Mouse (Mus musculus) cerebellum, postnatal 25 days (tissue): ENCODE data around the gene Stk10.

Experiments
- DNase-seq, 2 experiments: peaks; one replicate each; pipeline ENCODE4 v3.0.0; 2021; ENCODE audit warnings: mixed read lengths in 2 of 2

The Stk10 gene

GRCm38 (mm10) chr11:32551579-32552297 lies 18.6 kb downstream of the Stk10 start:
- no peak for DNase-seq

GRCm38 (mm10) chr11:32552401-32553090 lies 19.4 kb downstream of the Stk10 start:
- DNase-seq: peak; percentile 50 to 55

DNA sequence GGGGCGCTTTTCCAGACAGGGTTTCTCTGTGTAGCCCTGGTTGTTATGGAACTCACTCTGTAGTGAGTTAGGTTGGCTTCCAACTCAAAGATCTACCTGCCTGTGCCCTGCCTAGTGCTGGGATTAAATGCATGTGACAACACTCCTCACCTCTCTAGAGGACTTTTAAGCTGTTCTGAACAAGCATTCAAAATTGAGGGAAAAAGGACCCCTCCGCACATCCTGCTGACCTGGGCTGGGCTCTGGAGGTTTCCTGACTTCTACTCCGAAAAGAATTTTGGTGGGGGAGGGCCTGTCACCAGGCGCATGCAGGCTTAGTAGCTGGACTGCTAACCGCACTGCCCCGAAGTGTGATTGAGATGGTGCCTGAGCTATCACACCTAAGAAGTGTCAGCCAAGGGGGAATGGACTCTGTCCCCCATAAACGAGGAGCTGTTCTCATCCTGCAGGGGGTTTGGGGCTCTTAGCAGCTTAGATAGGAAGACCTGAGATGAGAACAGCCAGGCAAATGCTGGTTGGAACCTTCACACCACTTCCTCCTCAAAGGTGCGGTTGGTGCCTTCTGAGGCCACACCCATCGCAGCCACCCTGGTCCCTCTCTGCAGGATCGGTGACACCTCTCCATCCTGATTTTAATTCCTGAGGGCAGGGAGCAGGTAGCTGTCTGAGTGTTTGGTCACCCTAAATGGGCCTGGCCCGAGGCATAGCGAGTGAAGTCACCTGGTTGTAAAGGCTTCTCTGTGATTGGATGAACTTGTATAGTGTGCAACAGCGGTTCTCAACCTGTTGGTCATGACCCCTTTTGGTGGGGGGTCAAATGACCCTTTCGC lies 20.4 kb downstream of the Stk10 start:
- no peak for DNase-seq

GRCm38 (mm10) chr11:32554141-32555091 lies 21.3 kb downstream of the Stk10 start:
- no peak for DNase-seq

DNA sequence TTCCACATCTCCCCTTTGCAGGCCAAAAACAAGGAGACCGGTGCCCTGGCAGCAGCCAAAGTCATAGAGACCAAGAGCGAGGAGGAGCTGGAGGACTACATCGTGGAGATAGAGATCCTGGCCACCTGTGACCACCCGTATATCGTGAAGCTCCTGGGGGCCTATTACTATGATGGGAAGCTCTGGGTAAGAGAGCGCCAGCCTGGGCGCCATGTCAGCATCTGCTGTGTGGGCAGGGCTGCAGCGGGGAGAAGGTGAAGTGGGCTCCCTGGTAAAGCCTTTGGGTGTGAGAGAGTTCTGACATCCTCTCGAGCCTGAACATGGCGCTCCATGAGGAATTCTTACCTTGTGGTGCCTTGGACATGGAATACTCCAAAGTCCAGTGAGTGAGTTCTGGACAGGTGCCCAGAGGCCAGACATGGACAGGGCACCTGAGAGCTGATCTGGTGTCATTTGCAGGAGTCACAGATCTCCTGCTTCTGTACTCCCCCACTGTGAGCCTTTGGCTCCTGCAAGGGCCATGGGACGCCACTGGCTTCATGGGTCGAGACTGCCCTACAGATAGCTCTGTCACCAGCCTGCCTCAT lies 22.1 kb downstream of the Stk10 start:
- DNase-seq: peak; percentile 41 to 54

- no peak for DNase-seq
Observed at GRCm38 (mm10) chr11:32556333-32556990, 23.4 kb downstream of the Stk10 start.

GRCm38 (mm10) chr11:32558026-32558425 lies 24.9 kb downstream of the Stk10 start:
- no peak for DNase-seq

DNA sequence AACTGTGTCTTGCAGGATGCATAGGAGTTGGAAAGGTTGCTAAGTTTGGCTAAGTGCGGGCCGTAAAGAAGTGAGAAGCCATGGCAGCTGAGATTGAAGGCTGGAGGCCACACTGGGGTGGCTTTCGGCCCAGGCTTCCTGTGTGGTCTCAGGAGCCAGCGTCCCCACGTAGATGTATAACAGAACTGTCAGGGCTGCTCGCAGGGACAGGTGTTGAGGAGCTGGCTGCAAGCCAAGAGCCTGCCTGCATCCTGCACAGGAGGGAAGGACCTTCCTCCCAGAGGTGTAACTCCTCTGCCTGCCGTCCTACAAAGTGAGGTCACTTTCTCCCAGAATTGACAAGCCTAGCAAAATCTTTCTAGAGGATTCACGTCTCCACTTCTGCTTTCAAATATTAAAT lies 25.6 kb downstream of the Stk10 start:
- peak; percentile 47 to 62 for DNase-seq

GRCm38 (mm10) chr11:32560015-32560770 lies 27.1 kb downstream of the Stk10 start:
- DNase-seq: no peak

DNA sequence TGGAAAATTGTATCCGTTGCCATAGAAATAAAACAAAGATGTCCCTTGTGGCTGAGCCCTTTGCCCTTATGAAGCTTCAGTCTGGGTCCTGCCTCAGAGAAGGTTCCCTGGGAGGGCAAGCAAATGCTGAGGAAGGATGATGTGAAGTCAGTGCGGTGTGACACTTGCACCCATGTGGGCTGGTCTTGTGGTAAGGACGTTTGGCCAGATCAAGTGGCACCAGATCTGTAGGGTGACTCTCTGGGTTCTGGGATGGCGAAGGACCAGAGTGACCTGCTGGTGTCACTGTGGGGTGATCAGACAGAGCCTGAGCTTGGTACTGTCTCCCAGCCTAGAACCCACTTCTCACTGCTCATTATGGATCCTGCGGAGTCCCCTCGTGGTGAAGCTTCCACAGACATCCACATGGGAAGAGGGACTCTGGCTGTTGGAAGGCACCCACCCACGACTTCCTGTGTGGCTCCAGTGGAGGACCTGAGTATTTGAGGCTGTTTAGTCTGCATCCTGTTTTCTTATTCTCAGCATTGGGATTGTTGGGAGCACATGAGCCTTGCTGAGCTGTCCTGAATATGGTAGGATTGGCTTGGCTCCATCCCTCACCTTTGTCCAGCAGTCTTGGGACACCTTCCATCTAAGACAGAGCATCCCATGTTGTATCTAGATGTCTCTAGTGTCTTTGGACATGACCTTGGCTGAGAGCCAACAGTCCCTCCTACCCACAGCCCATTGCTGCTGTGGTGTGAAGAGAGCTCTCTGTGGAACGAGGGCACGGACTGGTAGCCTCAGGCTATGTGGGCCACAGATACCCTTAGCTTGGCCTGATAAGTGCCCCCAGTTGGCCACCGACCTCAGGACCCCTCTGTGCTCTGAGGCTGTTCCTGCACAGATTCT lies 28.6 kb downstream of the Stk10 start:
- DNase-seq: no peak

DNA sequence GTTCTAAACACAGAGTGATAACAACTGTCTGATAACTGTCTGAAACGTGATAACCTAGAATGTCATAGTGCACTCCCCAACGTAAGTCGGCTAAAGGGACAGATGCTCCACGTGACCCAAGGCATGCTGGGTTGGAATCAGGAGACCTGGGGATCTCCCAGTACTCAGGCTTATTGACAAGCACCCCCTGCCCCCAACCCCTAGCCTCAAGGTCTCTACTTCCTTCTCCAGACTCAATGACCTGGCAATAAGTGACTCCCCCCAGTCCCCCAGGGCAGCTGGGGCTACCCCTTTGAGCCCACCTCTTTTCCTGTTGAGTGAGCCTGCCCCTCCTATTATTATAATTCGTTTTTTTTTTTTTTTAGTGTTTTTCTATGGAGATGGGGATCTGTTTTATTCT lies 29.6 kb downstream of the Stk10 start:
- DNase-seq: no peak

GRCm38 (mm10) chr11:32563660-32564059 lies 30.6 kb downstream of the Stk10 start:
- no peak for DNase-seq

DNA sequence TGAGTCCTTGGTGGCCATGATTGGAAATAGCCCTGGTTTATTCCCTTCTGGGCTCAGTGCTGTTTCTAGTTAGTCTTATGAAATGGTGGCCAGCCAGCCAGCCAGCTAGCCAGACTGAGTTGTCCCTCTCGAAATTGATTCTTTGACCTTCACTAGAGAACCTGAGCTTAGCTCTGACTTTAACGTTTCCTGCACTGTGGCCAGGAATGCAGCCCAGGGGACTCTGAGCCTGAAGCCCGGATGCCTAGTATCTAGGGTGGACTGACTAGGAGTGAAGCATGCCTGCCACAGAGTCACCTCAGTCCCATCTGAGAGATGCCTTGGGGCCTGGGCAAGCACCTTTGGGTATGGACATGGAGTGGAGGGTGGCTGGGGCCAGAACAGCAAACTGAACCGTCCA lies 31.5 kb downstream of the Stk10 start:
- DNase-seq: no peak

GRCm38 (mm10) chr11:32565088-32565487 lies 32.0 kb downstream of the Stk10 start:
- no peak for DNase-seq

DNA sequence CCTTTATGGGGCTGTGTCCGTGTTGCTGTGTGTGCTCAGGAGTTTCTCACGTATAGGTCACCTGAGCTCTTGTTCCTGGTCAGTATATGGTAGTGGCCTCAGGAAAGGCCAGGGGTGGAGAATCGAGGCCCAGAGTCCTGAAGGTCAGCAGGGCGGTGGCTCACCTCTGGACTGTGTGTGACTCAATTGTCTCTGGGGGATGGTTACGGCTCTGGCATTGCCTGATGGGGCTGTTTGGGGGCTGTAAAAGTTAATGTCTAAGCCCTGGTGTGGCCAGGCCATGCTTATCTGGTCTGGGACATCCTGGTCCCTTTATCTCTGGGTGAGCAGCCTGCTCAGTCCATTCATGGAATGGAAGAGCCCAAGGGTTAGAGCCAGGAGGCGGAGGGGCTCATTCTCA lies 33.1 kb downstream of the Stk10 start:
- DNase-seq: peak in 1 of 2 experiments; percentile 5

GRCm38 (mm10) chr11:32567000-32567855 lies 34.1 kb downstream of the Stk10 start:
- peak in 1 of 2 experiments; percentile 21 for DNase-seq

GRCm38 (mm10) chr11:32568060-32568459 lies 35.0 kb downstream of the Stk10 start:
- DNase-seq: peak in 1 of 2 experiments; percentile 38

- DNase-seq: peak; percentile 47 to 66
Observed at GRCm38 (mm10) chr11:32568637-32569293, 35.7 kb downstream of the Stk10 start.
